Mouse (Mus musculus) lung, adult 2 months (tissue): ENCODE measurements around the gene Dennd2d. TPM values are rescaled to one million over a fixed set of nuclear protein-coding genes. Genes with fewer than 3 reads are reported as not detected.

ENCODE experiments used
- DNase-seq: peaks from one replicate; pipeline ENCODE4 v3.0.0; 2022
- H3K4me1 ChIP-seq: fragments of 200-500 bp; 2 replicates; pipeline ENCODE4 v1.6.1; 2011; ENCODE audit warnings: low read length; ENCODE audit not compliant: control insufficient read depth, insufficient read depth
- H3K4me3 ChIP-seq: fragments of 200-500 bp; replicated peaks from 2 replicates; pipeline ENCODE3; 2011; ENCODE audit warnings: low read depth, mild to moderate bottlenecking, control low read depth, low read length; ENCODE audit errors: extremely low read depth
- CTCF ChIP-seq: fragments of 200-500 bp; IDR thresholded peaks from 2 replicates; pipeline ENCODE4 v1.5.1; 2011; ENCODE audit warnings: mild to moderate bottlenecking, low read length, control low read depth; ENCODE audit not compliant: insufficient read depth
- POLR2A ChIP-seq: fragments of 200-500 bp; IDR thresholded peaks from 2 replicates; pipeline ENCODE4 v1.6.1; 2011; ENCODE audit warnings: low read depth, mild to moderate bottlenecking, control low read depth, low read length, borderline replicate concordance; ENCODE audit errors: extremely low read depth
- WGBS: fragments of 180-500 bp; shearing (Covaris S2); methylation state at CpG from one replicate; pipeline ENCODE4 v1.1.7; 2018; 5-methylcytosine and 5-hydroxymethylcytosine counted together
- polyA plus RNA-seq: library from polyadenylated mRNA; depleted of rRNA; stranded (reverse); fragments of >200 nt; gene quantifications from 2 replicates; pipeline ENCODE4 v1.2.3, GENCODE M21; 2012; rRNA removed

Dennd2d gene
- polyA plus RNA-seq = 8.7 and 12.7 TPM in 2 replicates

- WGBS = 1% methylated on average over 44 of the region's 44 CpGs
- TF ChIP-seq POLR2A (peak; percentile 6; the same call in 1 of the 2 replicates), CTCF (no peak)
Measured at GRCm38 (mm10) chr3:106482281-106483081, at the start of gene Dennd2d. Gene Dennd2d, plus strand, starts transcription at chr3:106482405.

GRCm38 (mm10) chr3:106448571-106448970, 33.6 kb upstream of the Dennd2d start:
- DNase-seq = no peak
- no peak overlapping the region for H3K4me3 ChIP-seq
- TF ChIP-seq CTCF (peak; percentile 45; the same call in 1 of the 2 replicates), POLR2A (no peak)

More at GRCm38 (mm10) chr3:106482281-106483081, at the start of gene Dennd2d:
- Histone ChIP-seq H3K4me3 (peak within 1 kb of the TSS; percentile 78), H3K4me1 (peaks cover 14% of the 10 kb centered on the region)
- peak; percentile 78 for DNase-seq

GRCm38 (mm10) chr3:106448995-106449394, 33.2 kb upstream of the Dennd2d start:
- Histone ChIP-seq H3K4me3 (no peak overlapping the region), H3K4me1 (no peaks in the 10 kb centered on the region)
- TF ChIP-seq POLR2A = no peak
- no peak for DNase-seq

More at GRCm38 (mm10) chr3:106448571-106448970, 33.6 kb upstream of the Dennd2d start:
- no peaks in the 10 kb centered on the region for H3K4me1 ChIP-seq

- TF ChIP-seq CTCF (no peak), POLR2A (no peak)
- DNase-seq = no peak
- Histone ChIP-seq H3K4me3 (no peak overlapping the region), H3K4me1 (no peaks in the 10 kb centered on the region)
- WGBS = 49% methylated on average over 4 of the region's 4 CpGs
Measured at GRCm38 (mm10) chr3:106449567-106449966, 32.6 kb upstream of the Dennd2d start.

GRCm38 (mm10) chr3:106452616-106453015, 29.6 kb upstream of the Dennd2d start:
- TF ChIP-seq POLR2A = no peak
- no peak for TF ChIP-seq CTCF
- no peaks in the 10 kb centered on the region for H3K4me1 ChIP-seq
- no peak for DNase-seq
- no peak overlapping the region for H3K4me3 ChIP-seq
- WGBS = 63% methylated on average over 4 of the region's 4 CpGs

GRCm38 (mm10) chr3:106457298-106457869, 24.8 kb upstream of the Dennd2d start:
- Histone ChIP-seq H3K4me3 (no peak overlapping the region), H3K4me1 (no peaks in the 10 kb centered on the region; the same call in 1 of the 2 replicates)
- no peak for DNase-seq
- 62% methylated on average over 2 of the region's 2 CpGs for WGBS
- no peak for TF ChIP-seq POLR2A
- no peak for TF ChIP-seq CTCF

- TF ChIP-seq POLR2A (no peak), CTCF (no peak)
- WGBS = 74% methylated on average over 2 of the region's 2 CpGs
- Histone ChIP-seq H3K4me1 (no peaks in the 10 kb centered on the region; the same call in 1 of the 2 replicates), H3K4me3 (no peak overlapping the region)
- DNase-seq = no peak
Measured at GRCm38 (mm10) chr3:106462059-106462470, 20.1 kb upstream of the Dennd2d start.

GRCm38 (mm10) chr3:106462493-106462892, 19.7 kb upstream of the Dennd2d start:
- no peak for DNase-seq
- Histone ChIP-seq H3K4me3 (no peak overlapping the region), H3K4me1 (no peaks in the 10 kb centered on the region; the same call in 1 of the 2 replicates)
- WGBS = 45% methylated on average over 3 of the region's 3 CpGs
- no peak for TF ChIP-seq POLR2A
- TF ChIP-seq CTCF = no peak

GRCm38 (mm10) chr3:106464750-106465149, 17.5 kb upstream of the Dennd2d start:
- 40% methylated on average over 1 of the region's 1 CpGs for WGBS
- Histone ChIP-seq H3K4me3 (no peak overlapping the region), H3K4me1 (no peaks in the 10 kb centered on the region; the same call in 1 of the 2 replicates)
- TF ChIP-seq CTCF = no peak
- no peak for TF ChIP-seq POLR2A
- no peak for DNase-seq
